Mouse (Mus musculus) MEL (cell line): ENCODE data around the gene Aldh16a1.

Experiments used
- CTCF ChIP-seq, 3 experiments: IDR thresholded peaks in 2 of 3; conservative IDR thresholded peaks in 1 of 3; 2 replicates each; pipeline ENCODE4 v1.5.1; 2011 to 2012; ENCODE audit warnings: low read length in 3 of 3, low read depth in 2 of 3, mild to moderate bottlenecking in 2 of 3, improper control_type of control experiment in 1 of 3, inconsistent platforms in 1 of 3, mixed read lengths in 1 of 3, moderate library complexity in 1 of 3; ENCODE audit not compliant: control insufficient read depth in 1 of 3, insufficient read depth in 1 of 3, poor library complexity in 1 of 3, severe bottlenecking in 1 of 3
- GABPA ChIP-seq: IDR thresholded peaks from 2 replicates; pipeline ENCODE4 v1.6.1; 2012; ENCODE audit warnings: low read depth, mild to moderate bottlenecking, inconsistent platforms, low read length, improper control_type of control experiment, moderate library complexity
- POLR2A ChIP-seq, 2 experiments: IDR thresholded peaks; 2 replicates each; pipeline ENCODE4 v1.6.1; 2011 to 2012; ENCODE audit warnings: low read length in 2 of 2, mild to moderate bottlenecking in 2 of 2, control low read depth in 1 of 2, improper control_type of control experiment in 1 of 2, low read depth in 1 of 2, moderate library complexity in 1 of 2; ENCODE audit not compliant: control insufficient read depth in 1 of 2, insufficient read depth in 1 of 2, poor library complexity in 1 of 2
- USF1 ChIP-seq: IDR thresholded peaks from 2 replicates; pipeline ENCODE4 v1.6.1; 2014; ENCODE audit warnings: low read depth, mild to moderate bottlenecking, inconsistent platforms, low read length, improper control_type of control experiment, moderate library complexity
- ZKSCAN1 ChIP-seq: IDR thresholded peaks from 2 replicates; pipeline ENCODE4 v1.6.1; 2012; ENCODE audit warnings: low read depth, mild to moderate bottlenecking, inconsistent platforms, low read length, improper control_type of control experiment, moderate library complexity
- ZNF384 ChIP-seq: IDR thresholded peaks from 2 replicates; pipeline ENCODE4 v1.6.1; 2012; ENCODE audit warnings: low read depth, mild to moderate bottlenecking, inconsistent platforms, low read length, improper control_type of control experiment

- TF ChIP-seq CTCF (IDR thresholded peaks at IDR 0.05 in 2 of 3, conservative IDR thresholded peaks at IDR 0.05 in 1 of 3; ENCODE audit: control insufficient read depth in 1 of 3, insufficient read depth in 1 of 3, low read depth in 2 of 3, low read length in 3 of 3, poor library complexity in 1 of 3, severe bottlenecking in 1 of 3) = no peak
- no peak for TF ChIP-seq POLR2A (IDR thresholded peaks at IDR 0.05; ENCODE audit: control insufficient read depth in 1 of 2, insufficient read depth in 1 of 2, low read depth in 1 of 2, low read length in 2 of 2, poor library complexity in 1 of 2)
- TF ChIP-seq ZKSCAN1 = no peak
- no peak for TF ChIP-seq ZNF384
- TF ChIP-seq GABPA = no peak
- TF ChIP-seq USF1 = no peak
These were observed 20.3 kb upstream of the Aldh16a1 start for GRCm38 (mm10) chr7:45174567-45175280.
